Mouse (Mus musculus): ENCODE data around the gene Fzd2. TPM values are rescaled to one million over a fixed set of nuclear protein-coding genes. Genes with fewer than 3 reads are reported as not detected.

Gene Fzd2
- total RNA-seq (2023), result not detected

DNA sequence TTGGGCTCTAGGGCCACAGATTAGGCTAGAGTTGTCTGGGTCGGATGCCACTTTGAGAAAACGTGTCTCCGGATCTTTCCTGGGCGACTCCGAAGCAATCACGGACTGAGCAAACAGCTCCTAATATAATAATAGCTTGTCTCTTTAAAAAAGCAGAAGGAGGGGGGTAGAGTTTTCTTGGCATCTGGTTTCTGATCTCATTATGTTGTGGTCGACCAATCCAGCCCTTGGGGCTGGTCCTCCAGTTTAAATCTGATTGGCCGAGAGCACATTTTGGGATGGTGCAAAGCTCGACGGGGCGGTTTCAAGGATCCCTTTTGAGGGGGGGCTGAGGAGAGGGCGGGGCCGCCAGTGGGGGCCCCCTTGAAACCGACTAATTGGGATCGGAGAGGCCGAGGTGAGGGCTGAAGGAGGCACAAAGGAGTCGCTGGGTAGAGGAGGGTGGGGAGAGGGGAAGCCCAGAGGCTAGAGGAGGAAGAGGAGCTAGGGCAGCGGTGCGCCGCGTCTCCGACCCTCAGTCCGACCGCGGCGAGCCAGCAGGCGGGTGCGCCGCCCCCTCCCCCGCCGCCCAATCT is at the start of gene Fzd2:
TSS of gene Fzd2 (plus strand) at position 387 of the 575 bp plus-strand sequence.

DNA sequence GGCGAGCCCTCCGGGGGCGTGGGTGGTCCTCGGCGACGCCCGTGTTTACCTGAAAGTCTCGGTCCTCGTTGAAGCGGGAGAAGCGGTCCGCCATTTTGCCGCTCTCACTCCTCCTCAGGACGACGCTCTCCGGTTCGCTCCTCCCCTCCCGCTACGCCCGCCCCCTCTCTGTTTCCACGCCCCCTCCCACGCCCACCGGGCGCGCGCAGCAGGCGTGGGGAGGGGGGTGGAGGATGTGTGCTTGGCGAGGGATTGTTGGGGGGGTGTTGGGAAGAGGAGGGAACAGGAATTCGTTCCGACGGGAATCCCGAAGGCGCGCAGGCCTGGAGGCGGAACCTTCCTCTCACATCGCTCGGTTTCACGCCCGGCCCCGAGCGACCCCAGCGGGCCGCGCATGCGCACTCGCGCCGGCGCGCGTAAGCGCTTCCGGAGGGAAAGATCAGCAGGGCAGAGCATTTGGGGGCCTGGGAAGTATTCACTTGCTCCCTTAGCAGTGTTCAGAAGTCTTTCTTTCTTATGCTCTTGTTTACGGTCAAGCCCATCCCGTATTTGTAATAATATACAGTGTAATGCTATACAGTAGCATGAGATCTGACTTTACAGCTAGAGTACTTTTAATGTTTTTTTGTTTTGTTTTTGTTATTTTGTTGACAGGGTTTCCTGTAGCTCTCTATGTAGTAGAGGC is 48.0 kb upstream of the Fzd2 start, which contains the start of gene Gpatch8:
TSS of gene Gpatch8 (minus strand) at position 362 of the 685 bp plus-strand sequence.

DNA sequence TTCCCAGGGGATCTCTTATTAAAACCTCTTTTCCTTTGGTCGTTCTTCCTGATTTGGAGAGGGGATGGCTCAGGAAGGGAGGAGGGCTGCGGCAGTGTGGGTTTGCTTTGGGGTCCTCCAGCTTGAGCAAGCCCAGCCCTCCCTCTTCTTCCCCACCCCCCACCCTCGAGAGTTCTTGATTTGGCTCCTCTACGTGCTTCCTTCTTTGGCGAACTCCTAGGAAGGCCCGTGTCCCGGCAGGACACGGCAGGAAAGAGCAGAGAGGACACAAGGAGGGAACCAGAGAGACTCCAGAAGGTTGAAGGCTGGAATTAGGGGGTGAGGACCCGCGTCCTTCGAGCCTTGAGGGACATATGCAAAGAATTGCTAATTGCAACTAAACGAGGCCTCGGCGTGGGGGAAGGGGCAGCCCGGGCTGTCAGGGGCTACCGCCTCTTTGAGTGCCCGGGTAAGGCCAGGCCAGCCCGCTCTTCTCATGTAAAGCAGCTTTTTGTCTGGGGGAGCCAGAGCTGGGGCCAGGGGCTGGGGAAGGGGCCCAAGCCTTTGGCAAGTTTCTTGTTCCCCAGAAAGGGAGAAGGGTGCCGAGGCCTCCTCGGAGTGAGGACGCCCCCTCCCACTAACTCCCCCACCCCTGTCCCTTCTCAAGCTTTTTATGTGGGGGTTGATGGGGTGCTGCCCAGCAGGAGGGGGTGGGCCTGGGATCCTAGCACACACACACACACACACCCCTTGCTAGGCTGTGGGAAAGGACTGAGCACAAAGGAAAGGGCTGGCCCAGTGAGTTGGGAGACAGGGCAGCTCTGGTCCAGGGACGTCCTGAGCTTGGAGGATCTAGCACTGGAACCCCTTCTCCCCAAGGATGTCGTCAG is 24.8 kb upstream of the Fzd2 start, which contains the start of gene Gm11627:
TSS of gene Gm11627 (minus strand) at position 297 of the 869 bp plus-strand sequence.

Other genes starting within 250 kb of the Fzd2 start
- gene Slc4a1, start 238.2 kb upstream of the Fzd2 start, total RNA-seq (2023), result 10 to 100 TPM; 28.8 to 68.2 TPM
- gene Rundc3a, start 211.0 kb upstream of the Fzd2 start, total RNA-seq (2023), result under 1 TPM in 1 of 2 experiments, not detected in 1; 0.40 TPM
- gene Slc25a39, start 196.4 kb upstream of the Fzd2 start, total RNA-seq (2023), result 10 to 100 TPM; 45.4 to 56.9 TPM
- gene Grn, start 174.1 kb upstream of the Fzd2 start, total RNA-seq (2023), result 100 to 1,000 TPM; 308 to 361 TPM
- gene Fam171a2, start 156.7 kb upstream of the Fzd2 start, total RNA-seq (2023), result under 1 TPM in 1 of 2 experiments, not detected in 1; 0.38 TPM
- gene Itga2b, start 134.3 kb upstream of the Fzd2 start, total RNA-seq (2023), result 10 to 100 TPM; 11.8 to 19.6 TPM
- gene Gpatch8, start 48.0 kb upstream of the Fzd2 start, total RNA-seq (2023), result 10 to 100 TPM; 28.2 to 30.2 TPM
- not detected for gene Gm11627, start 24.9 kb upstream of the Fzd2 start, total RNA-seq (2023)
- gene Meioc, start 59.3 kb downstream of the Fzd2 start, total RNA-seq (2023), result not detected
- 10 to 100 TPM; 10.9 to 12.5 TPM for gene Ccdc43, start 93.4 kb downstream of the Fzd2 start, total RNA-seq (2023)
- 1 to 10 TPM in 1 of 2 experiments, under 1 TPM in 1; 0.13 to 1.3 TPM for gene Adam11, start 157.0 kb downstream of the Fzd2 start, total RNA-seq (2023)
- gene Gjc1, start 215.3 kb downstream of the Fzd2 start, total RNA-seq (2023), result under 1 TPM in 1 of 2 experiments, not detected in 1; 0.16 TPM
- gene Higd1b, start 231.5 kb downstream of the Fzd2 start, total RNA-seq (2023), result not detected